Mouse (Mus musculus) limb, embryonic 14.5 days (tissue): ENCODE data around the gene Usp3. TPM values are rescaled to one million over a fixed set of nuclear protein-coding genes. Genes with fewer than 3 reads are reported as not detected.

Source experiments
- ATAC-seq: fragments of 200-750 bp; cut with Nextera tagmentation; 2 replicates; pipeline ENCODE4 v1.8.0; 2017; ENCODE audit warnings: low read depth, moderate number of reproducible peaks, moderate TSS enrichment; ENCODE audit not compliant: low FRiP score
- DNase-seq: peaks from one replicate; pipeline ENCODE4 v3.0.0-alpha.2; 2015; ENCODE audit warnings: low spot score
- H3K27ac ChIP-seq: fragments of 300-500 bp; sonication (generic); replicated peaks from 2 replicates; pipeline ENCODE4 v1.5.1; 2014; ENCODE audit warnings: low read depth, mild to moderate bottlenecking, low read length, moderate library complexity, mixed read lengths
- H3K27me3 ChIP-seq: fragments of 300-500 bp; sonication (generic); 2 replicates; pipeline ENCODE4 v1.6.1; 2014; ENCODE audit warnings: low read length, mixed read lengths; ENCODE audit not compliant: control insufficient read depth, insufficient read depth
- H3K36me3 ChIP-seq: fragments of 300-500 bp; sonication (generic); 2 replicates; pipeline ENCODE4 v1.6.1; 2014; ENCODE audit warnings: mild to moderate bottlenecking, low read length, moderate library complexity, mixed read lengths; ENCODE audit not compliant: control insufficient read depth, insufficient read depth
- H3K4me1 ChIP-seq: fragments of 300-500 bp; sonication (generic); 2 replicates; pipeline ENCODE4 v1.6.1; 2014; ENCODE audit warnings: antibody characterized with exemption, low read length, mixed read lengths; ENCODE audit not compliant: control insufficient read depth, insufficient read depth
- H3K4me2 ChIP-seq: fragments of 300-500 bp; sonication (generic); replicated peaks from 2 replicates; pipeline ENCODE4 v1.6.1; 2014; ENCODE audit warnings: low read depth, mild to moderate bottlenecking, low read length, moderate library complexity; ENCODE audit not compliant: severe bottlenecking
- H3K4me3 ChIP-seq: fragments of 300-500 bp; sonication (generic); replicated peaks from 2 replicates; pipeline ENCODE4 v1.5.1; 2014; ENCODE audit warnings: low read length
- H3K9ac ChIP-seq: fragments of 300-500 bp; sonication (generic); 2 replicates; pipeline ENCODE4 v1.6.1; 2014; ENCODE audit warnings: mild to moderate bottlenecking, low read depth, low read length, moderate library complexity; ENCODE audit not compliant: severe bottlenecking
- H3K9me3 ChIP-seq: fragments of 300-500 bp; sonication (generic); 2 replicates; pipeline ENCODE4 v1.6.1; 2016; ENCODE audit warnings: low read length; ENCODE audit not compliant: control insufficient read depth
- POLR2A ChIP-seq: fragments of 200-500 bp; IDR thresholded peaks from 2 replicates; pipeline ENCODE4 v1.8.0; 2012; ENCODE audit warnings: inconsistent platforms, mild to moderate bottlenecking, moderate library complexity, borderline replicate concordance; ENCODE audit not compliant: insufficient read depth, insufficient read length; ENCODE audit errors: extremely low read depth
- WGBS: fragments of 180-500 bp; shearing (Covaris S2); extraction: QIAGEN DNeasy Blood & Tissue Kit; methylation state at CpG from one replicate; pipeline ENCODE4 v1.1.7; 2014; 5-methylcytosine and 5-hydroxymethylcytosine counted together
- polyA plus RNA-seq, 2 experiments: library from polyadenylated mRNA; depleted of rRNA in 1 of 2; stranded (reverse) in 1 of 2; unstranded in 1 of 2; fragments of >200 nt; fragmentation: Nextera tagmentation in 1 of 2; extraction: Ambion mirVana in 1 of 2; gene quantifications; 2 replicates each; pipeline versions ENCODE4 v1.2.1 to v1.2.3; 2012 to 2014

Usp3 gene
- polyA plus RNA-seq, 2 experiments = 45.8 to 66.7 TPM

- DNase-seq (no peak), ATAC-seq (no peak)
- H3K36me3 ChIP-seq = no peaks in the 10 kb centered on the region
- H3K4me2 ChIP-seq = no peak overlapping the region
- no peaks in the 10 kb centered on the region for H3K9me3 ChIP-seq
- 19% methylated on average over 6 of the region's 6 CpGs for WGBS
- H3K4me1 ChIP-seq = peaks cover 29% of the 10 kb centered on the region
- H3K27ac ChIP-seq = no peak overlapping the region
- no peaks in the 10 kb centered on the region for H3K27me3 ChIP-seq
- no peak for TF ChIP-seq POLR2A
- no peak overlapping the region for H3K9ac ChIP-seq
- no peak overlapping the region for H3K4me3 ChIP-seq
These were observed 4.1 kb upstream of the Usp3 start for GRCm38 (mm10) chr9:66597076-66597475.

DNA sequence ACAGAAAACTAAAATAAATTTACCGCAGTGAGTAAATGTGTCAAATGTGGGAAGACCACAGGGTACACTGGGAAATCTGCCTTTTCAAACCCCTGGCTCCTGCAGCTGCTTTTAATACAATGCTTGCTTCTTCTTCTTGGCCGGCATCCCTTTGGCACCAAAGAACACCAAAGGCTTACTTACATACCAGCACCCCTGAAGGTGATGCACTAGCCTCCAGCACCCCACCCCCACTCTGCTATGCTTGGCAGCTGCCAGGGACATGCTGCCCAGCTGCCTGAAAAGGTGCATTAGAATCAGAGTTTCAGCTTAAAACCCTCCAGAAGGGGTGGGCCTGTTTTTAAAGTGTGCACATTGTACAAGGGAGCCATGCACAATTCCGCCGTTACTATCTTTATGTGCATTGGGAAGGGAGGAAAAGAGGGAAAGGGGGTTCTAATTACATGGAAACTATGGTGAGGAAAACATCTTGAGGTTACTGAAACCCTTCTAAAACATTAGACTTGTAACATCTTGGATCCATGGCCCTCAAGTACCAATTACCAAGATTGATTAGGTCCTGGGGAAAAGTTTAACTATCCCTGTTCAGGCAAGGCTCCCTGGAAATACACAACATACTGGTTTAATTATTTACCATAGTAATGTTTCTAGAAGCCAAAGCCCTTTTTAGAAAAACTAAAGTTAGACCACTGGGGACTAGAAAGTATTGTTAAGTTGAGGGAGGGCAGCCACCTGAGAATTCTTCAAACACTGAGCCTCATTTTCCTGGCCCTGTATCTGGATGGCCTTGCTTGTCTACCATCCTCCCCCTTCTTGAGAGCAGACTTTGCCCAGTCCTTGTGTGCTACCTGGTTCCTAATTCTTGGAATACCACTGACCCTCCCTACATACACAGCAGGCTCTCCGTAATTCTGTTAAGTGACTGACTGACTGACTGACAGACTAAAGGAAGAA, 3.1 kb upstream of the Usp3 start:
- Histone ChIP-seq H3K9ac (no peak overlapping the region), H3K4me3 (no peak overlapping the region), H3K9me3 (no peaks in the 10 kb centered on the region), H3K27ac (peak overlapping the region; percentile 22; the same call in 1 of the 2 replicates), H3K36me3 (no peaks in the 10 kb centered on the region), H3K4me1 (peaks cover 34% of the 10 kb centered on the region), H3K4me2 (no peak overlapping the region), H3K27me3 (no peaks in the 10 kb centered on the region)
- DNase-seq = peak; percentile 26
- TF ChIP-seq POLR2A = no peak
- 19% methylated on average over 5 of the region's 5 CpGs for WGBS
- ATAC-seq = no peak

DNA sequence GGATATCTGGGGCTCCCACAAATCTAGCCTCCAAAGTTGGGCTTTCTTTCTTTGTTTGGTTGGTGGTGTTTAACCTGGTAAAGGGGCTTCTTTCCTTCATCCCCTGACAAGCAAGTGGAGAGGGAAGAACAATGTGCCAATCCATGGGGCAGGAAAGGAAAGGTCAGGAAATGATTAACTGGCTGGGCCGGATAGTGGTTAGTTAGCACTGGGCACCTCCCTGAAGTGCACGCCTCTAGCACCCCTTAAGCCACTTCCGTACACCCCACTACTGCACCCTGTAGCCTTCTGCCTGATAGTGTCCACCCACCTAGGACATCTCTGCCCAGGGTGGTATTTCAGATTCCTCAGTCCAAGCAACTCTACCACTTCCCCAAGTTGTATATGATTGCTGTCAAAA, 1.1 kb upstream of the Usp3 start:
- H3K4me2 ChIP-seq = peak overlapping the region; percentile 74; the same call in 1 of the 2 replicates
- H3K36me3 ChIP-seq = no peaks in the 10 kb centered on the region
- no peaks in the 10 kb centered on the region for H3K27me3 ChIP-seq
- H3K27ac ChIP-seq = no peak overlapping the region
- no peak for DNase-seq
- no peak for ATAC-seq
- peaks cover 46% of the 10 kb centered on the region for H3K4me1 ChIP-seq
- H3K9me3 ChIP-seq = no peaks in the 10 kb centered on the region
- no peak overlapping the region; the same call in 1 of the 2 replicates for H3K4me3 ChIP-seq
- no peak for TF ChIP-seq POLR2A
- WGBS = 54% methylated on average over 3 of the region's 3 CpGs
- H3K9ac ChIP-seq = 0 out of 2 replicates have a peak overlapping the region, but pooled peaks have one; percentile 99

GRCm38 (mm10) chr9:66593613-66593969, 649 bp upstream of the Usp3 start:
- no peaks in the 10 kb centered on the region for H3K27me3 ChIP-seq
- ATAC-seq (no peak), DNase-seq (peak; percentile 19)
- peak overlapping the region; percentile 74 for H3K4me2 ChIP-seq
- peak overlapping the region; percentile 99 for H3K9ac ChIP-seq
- H3K4me3 ChIP-seq = peak overlapping the region; percentile 93
- no peaks in the 10 kb centered on the region for H3K9me3 ChIP-seq
- peak overlapping the region; percentile 92 for H3K27ac ChIP-seq
- peaks cover 47% of the 10 kb centered on the region for H3K4me1 ChIP-seq
- no peak for TF ChIP-seq POLR2A
- WGBS = 5% methylated on average over 12 of the region's 12 CpGs
- H3K36me3 ChIP-seq = no peaks in the 10 kb centered on the region

- TF ChIP-seq POLR2A = 0 out of 2 replicates have a peak, but pooled peaks have one; percentile 46
- H3K9me3 ChIP-seq = no peaks in the 10 kb centered on the region
- under 1% methylated on average over 30 of the region's 83 CpGs for WGBS
- peak; percentile 28 for DNase-seq
- peak overlapping the region; percentile 74 for H3K4me2 ChIP-seq
- H3K4me1 ChIP-seq = peaks cover 48% of the 10 kb centered on the region
- H3K27ac ChIP-seq = peak overlapping the region; percentile 92
- H3K4me3 ChIP-seq = peak overlapping the region; percentile 93
- peak; percentile 29 for ATAC-seq
- no peaks in the 10 kb centered on the region for H3K36me3 ChIP-seq
- H3K9ac ChIP-seq = peak overlapping the region; percentile 99
- no peaks in the 10 kb centered on the region for H3K27me3 ChIP-seq
These were observed 894 bp downstream of the Usp3 start for GRCm38 (mm10) chr9:66591851-66592645.
